Mouse (Mus musculus) kidney, postnatal 0 days (tissue): ENCODE results near the gene Rpl38. TPM values are rescaled to one million over a fixed set of nuclear protein-coding genes. Genes with fewer than 3 reads are reported as not detected.

ENCODE experiments used
- ATAC-seq: fragments of 200-750 bp; cut with Nextera tagmentation; replicated peaks from 2 replicates; pipeline ENCODE4 v1.8.0; 2017; ENCODE audit warnings: low read depth, moderate number of reproducible peaks, moderate TSS enrichment, moderate library complexity; ENCODE audit not compliant: low FRiP score
- DNase-seq: peaks from one replicate; pipeline ENCODE4 v3.0.0-alpha.2; 2016; ENCODE audit warnings: low spot score
- H3K27ac ChIP-seq: fragments of 300-500 bp; sonication (generic); 2 replicates; pipeline ENCODE4 v1.5.1; 2014; ENCODE audit warnings: mild to moderate bottlenecking
- H3K27me3 ChIP-seq: fragments of 300-500 bp; sonication (generic); 2 replicates; pipeline ENCODE4 v1.6.1; 2014; ENCODE audit warnings: low read length, mixed read lengths; ENCODE audit not compliant: insufficient read depth
- H3K36me3 ChIP-seq: fragments of 300-500 bp; sonication (generic); 2 replicates; pipeline ENCODE4 v1.6.1; 2014; ENCODE audit warnings: low read length, mixed read lengths; ENCODE audit not compliant: insufficient read depth
- H3K4me1 ChIP-seq: fragments of 300-500 bp; sonication (generic); replicated peaks from 2 replicates; pipeline ENCODE4 v1.6.1; 2014; ENCODE audit warnings: antibody characterized with exemption, low read length, mixed read lengths; ENCODE audit not compliant: insufficient read depth
- H3K4me2 ChIP-seq: fragments of 300-500 bp; sonication (generic); 2 replicates; pipeline ENCODE4 v1.6.1; 2014; ENCODE audit warnings: mild to moderate bottlenecking, low read length, moderate library complexity, mixed read lengths
- H3K4me3 ChIP-seq: fragments of 300-500 bp; sonication (generic); replicated peaks from 2 replicates; pipeline ENCODE4 v1.5.1; 2014; ENCODE audit warnings: low read depth, low read length
- H3K9ac ChIP-seq: fragments of 300-500 bp; sonication (generic); 2 replicates; pipeline ENCODE4 v1.6.1; 2014; ENCODE audit warnings: low read depth, low read length
- H3K9me3 ChIP-seq: fragments of 300-500 bp; sonication (generic); replicated peaks from 2 replicates; pipeline ENCODE4 v1.6.1; 2016; ENCODE audit warnings: low read length, inconsistent platforms, mixed read lengths
- CTCF ChIP-seq: IDR thresholded peaks from 2 replicates; pipeline ENCODE4 v1.5.1; 2016; ENCODE audit warnings: antibody characterized with exemption, low read depth, mild to moderate bottlenecking, moderate library complexity
- WGBS: fragments of 180-500 bp; shearing (Covaris S2); extraction: QIAGEN DNeasy Blood & Tissue Kit; methylation state at CpG from one replicate; pipeline ENCODE4 v1.1.7; 2014; 5-methylcytosine and 5-hydroxymethylcytosine counted together
- polyA plus RNA-seq: library from polyadenylated mRNA; unstranded; fragments of >200 nt; fragmentation: Nextera tagmentation; extraction: Ambion mirVana; gene quantifications from 2 replicates; pipeline ENCODE4 v1.2.1, GENCODE M21; 2015

Gene Rpl38
- polyA plus RNA-seq, 1 experiment from 2014 or later: 1,429 TPM

DNA sequence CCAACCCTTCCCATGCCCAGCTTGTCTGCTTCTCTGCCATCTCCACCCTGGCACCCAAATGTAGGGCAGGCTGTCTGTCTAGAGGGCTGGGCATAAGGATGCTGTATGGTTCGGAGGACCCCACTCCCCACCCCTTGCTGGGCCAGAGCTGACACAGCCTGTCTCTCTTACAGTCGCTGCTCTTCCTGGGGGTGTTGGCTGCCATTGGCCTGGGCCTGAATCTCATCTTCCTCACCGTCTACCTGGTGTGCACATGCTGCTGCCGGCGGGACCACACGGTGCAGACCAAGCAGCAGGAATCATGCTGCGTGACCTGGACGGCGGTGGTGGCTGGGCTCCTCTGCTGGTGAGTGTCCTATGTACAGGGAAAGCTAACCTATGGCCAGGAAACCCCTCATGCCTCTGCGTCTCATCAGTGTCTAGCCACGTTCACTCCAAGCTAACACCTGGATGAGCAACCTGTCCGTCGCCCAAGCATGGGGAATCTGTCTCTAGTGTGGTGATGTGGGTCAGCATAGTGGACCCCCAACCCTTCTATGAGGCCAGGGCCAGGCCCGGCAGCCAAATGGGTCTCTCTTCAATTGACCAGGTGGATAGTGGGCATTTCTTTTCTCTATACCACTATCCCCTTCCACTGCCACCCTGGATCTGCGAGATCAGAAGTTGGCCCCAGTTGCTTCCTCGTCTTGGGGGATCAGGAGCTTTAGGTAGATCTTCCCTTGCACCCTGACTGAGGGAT lies 18.1 kb downstream of the Rpl38 start:
- Histone ChIP-seq H3K27ac (no peak overlapping the region), H3K27me3 (no peaks in the 10 kb centered on the region), H3K4me2 (no peak overlapping the region), H3K4me3 (no peak overlapping the region), H3K9me3 (no peaks in the 10 kb centered on the region), H3K36me3 (no peaks in the 10 kb centered on the region), H3K4me1 (peaks cover 6% of the 10 kb centered on the region; the same call in 1 of the 2 replicates), H3K9ac (no peak overlapping the region)
- ATAC-seq (no peak), DNase-seq (no peak)
- TF ChIP-seq CTCF: no peak
- 89% methylated on average over 16 of the region's 16 CpGs for WGBS

DNA sequence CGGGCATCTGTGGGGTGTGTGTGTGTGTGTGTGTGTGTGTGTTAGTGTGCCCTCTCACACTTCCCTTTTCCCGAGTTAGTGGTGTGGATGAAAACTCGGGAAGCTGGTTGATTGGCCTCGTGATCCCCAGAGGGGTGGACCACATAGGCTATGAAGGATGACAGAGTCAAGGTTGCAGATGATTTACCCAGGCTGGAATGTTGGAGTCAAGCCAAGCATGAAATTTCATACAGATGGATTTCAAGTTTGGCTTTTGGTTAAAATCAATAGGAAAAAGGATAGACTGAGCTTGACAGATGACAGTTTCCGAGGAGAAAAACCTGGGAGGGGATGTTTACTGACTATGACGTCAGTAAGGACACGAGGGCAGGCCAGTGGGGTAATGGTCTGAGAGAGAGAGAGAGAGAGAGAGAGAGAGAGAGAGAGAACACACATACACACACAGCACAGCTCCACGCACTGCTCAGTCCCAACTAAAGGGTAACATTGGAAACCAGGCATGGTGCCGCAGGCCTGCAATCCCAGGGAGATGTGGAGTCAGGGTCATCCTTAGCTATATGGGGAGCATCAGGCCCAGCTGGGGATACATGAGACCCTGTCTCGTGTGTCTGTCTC lies 19.4 kb downstream of the Rpl38 start:
- Histone ChIP-seq H3K9ac (no peak overlapping the region), H3K4me3 (no peak overlapping the region), H3K36me3 (no peaks in the 10 kb centered on the region), H3K4me1 (peaks cover 6% of the 10 kb centered on the region; the same call in 1 of the 2 replicates), H3K9me3 (no peaks in the 10 kb centered on the region), H3K4me2 (no peak overlapping the region), H3K27ac (peak overlapping the region; percentile 70; the same call in 1 of the 2 replicates), H3K27me3 (no peaks in the 10 kb centered on the region)
- ATAC-seq (peak; percentile 51; the same call in 1 of the 2 replicates), DNase-seq (peak; percentile 54)
- TF ChIP-seq CTCF: no peak
- WGBS: 24% methylated on average over 10 of the region's 10 CpGs

DNA sequence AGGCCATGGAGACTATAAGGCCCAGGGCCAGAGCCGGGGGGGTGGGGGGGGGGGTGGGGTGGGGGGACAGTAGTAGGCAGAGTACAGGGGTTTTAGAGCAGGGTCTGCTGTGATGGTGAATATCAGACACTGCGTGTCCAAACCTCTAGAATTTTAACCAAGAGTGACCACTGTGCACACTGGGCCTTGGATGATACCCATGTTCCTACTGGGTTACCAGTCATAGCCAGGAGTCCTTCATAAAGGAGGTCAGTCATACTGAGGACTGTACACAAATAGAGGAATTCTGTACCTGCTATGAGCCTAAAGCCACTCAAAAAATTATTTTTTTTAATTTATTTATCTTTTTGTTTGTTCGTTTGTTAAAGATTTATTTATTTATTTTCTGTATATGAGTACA lies 20.4 kb downstream of the Rpl38 start:
- no peak for TF ChIP-seq CTCF
- H3K4me1 ChIP-seq: peaks cover 6% of the 10 kb centered on the region; the same call in 1 of the 2 replicates
- 85% methylated on average over 3 of the region's 3 CpGs for WGBS
- no peaks in the 10 kb centered on the region for H3K27me3 ChIP-seq
- ATAC-seq (no peak), DNase-seq (no peak)
- no peak overlapping the region for H3K27ac ChIP-seq
- no peak overlapping the region for H3K9ac ChIP-seq
- H3K9me3 ChIP-seq: no peaks in the 10 kb centered on the region
- no peak overlapping the region for H3K4me2 ChIP-seq
- no peaks in the 10 kb centered on the region for H3K36me3 ChIP-seq
- no peak overlapping the region for H3K4me3 ChIP-seq

DNA sequence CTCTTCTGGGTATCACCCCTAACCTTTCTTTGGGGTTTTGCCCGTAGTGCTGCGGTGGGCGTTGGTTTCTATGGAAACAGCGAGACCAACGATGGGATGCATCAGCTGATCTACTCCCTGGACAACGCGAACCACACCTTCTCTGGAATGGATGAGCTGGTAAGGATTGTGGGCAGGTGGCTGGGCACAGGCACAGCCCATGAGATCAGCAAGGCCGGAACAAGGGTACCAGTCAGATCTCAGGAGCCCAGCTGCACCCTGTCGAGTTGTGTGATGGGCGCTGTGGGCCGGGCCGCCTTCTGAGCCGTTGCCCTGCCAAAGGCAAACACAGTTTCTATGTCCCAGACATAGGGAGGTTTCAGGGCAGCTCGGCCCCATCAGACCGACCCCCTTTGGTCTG lies 21.9 kb downstream of the Rpl38 start:
- Histone ChIP-seq H3K4me3 (no peak overlapping the region), H3K9ac (no peak overlapping the region), H3K9me3 (no peaks in the 10 kb centered on the region), H3K4me2 (no peak overlapping the region), H3K27ac (no peak overlapping the region), H3K36me3 (no peaks in the 10 kb centered on the region), H3K27me3 (no peaks in the 10 kb centered on the region), H3K4me1 (peaks cover 2% of the 10 kb centered on the region; the same call in 1 of the 2 replicates)
- WGBS: 89% methylated on average over 15 of the region's 15 CpGs
- DNase-seq (no peak), ATAC-seq (no peak)
- TF ChIP-seq CTCF: no peak

DNA sequence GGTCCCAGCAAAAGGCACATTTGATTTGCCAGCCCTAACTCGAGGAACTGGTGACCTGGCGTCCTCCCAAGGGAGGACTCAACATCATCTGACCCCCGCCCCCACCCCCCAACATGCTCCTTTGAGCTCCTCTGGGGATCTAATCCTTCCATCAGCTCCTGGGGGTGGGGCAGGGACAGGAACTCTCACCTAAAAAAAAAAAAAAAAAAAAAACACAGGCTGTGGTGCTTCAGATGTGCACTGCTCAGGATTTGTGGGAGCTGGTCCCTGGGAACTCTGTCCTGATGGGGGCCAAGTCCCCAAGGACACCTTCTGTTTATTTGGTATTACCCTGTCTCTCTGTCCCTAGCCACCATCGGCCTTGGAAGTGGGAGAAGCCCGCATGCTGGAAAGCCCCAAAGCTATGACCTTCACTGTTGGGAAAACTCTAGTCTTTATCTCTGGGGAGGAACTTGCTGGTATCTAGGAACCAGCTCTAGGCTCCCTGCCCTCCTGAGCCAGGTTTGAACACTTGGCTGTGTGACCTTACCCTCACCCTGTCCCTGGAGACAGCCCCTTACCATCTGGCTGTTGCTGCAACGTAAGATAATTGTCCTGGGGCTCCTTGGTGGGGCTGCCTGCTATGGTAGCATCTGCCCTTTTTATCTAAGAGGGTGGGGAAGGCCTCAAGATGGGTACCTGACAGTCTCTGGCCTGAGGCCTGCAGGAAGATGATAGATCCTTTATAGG lies 23.3 kb downstream of the Rpl38 start:
- Histone ChIP-seq H3K9me3 (no peaks in the 10 kb centered on the region), H3K4me1 (peaks cover 2% of the 10 kb centered on the region; the same call in 1 of the 2 replicates), H3K27ac (no peak overlapping the region), H3K9ac (no peak overlapping the region), H3K4me2 (no peak overlapping the region), H3K4me3 (no peak overlapping the region), H3K36me3 (no peaks in the 10 kb centered on the region), H3K27me3 (no peaks in the 10 kb centered on the region)
- ATAC-seq (no peak), DNase-seq (no peak)
- no peak for TF ChIP-seq CTCF
- WGBS: 61% methylated on average over 6 of the region's 6 CpGs

DNA sequence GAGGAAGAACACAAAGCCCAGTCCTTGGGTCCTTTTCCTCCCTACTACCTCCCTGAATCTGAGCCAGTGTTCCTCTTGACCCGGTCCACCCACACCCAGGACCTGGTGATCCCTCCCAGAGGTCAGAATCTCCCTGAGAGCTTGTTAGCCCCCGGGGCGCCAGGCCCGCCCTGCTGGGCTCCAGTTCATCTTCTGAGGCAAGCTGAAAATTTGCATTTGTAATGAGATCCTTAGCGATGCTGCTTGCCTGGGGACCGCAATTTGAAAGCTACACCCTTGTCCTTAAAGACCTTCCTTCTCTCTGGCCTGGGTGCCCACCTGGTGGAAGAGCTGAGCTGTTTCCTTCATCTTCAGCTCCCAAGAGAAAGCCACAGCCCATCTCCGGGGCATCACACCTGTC lies 24.3 kb downstream of the Rpl38 start:
- TF ChIP-seq CTCF: no peak
- ATAC-seq: no peak

More for the DNA sequence above, 24.3 kb downstream of the Rpl38 start:
- no peak overlapping the region for H3K27ac ChIP-seq
- H3K27me3 ChIP-seq: no peaks in the 10 kb centered on the region
- no peaks in the 10 kb centered on the region; the same call in 1 of the 2 replicates for H3K4me1 ChIP-seq
- WGBS: 37% methylated on average over 7 of the region's 7 CpGs
- no peaks in the 10 kb centered on the region for H3K9me3 ChIP-seq
- H3K4me3 ChIP-seq: no peak overlapping the region
- H3K4me2 ChIP-seq: no peak overlapping the region
- H3K36me3 ChIP-seq: no peaks in the 10 kb centered on the region
- no peak overlapping the region for H3K9ac ChIP-seq
- DNase-seq: no peak
